Mouse (Mus musculus): Measurements from ENCODE around the gene 2700097O09Rik.
A peak's percentile ranks its signal among the peaks of the same experiment; 100 is the strongest.
"Not testable (repeated sequence)": the region's sequence is repeated elsewhere in the genome, so short reads cannot be mapped to it uniquely, and the experiment has no call there.

Gene 2700097O09Rik

GRCm38 (mm10) chr12:55079726-55080600 is at the start of gene 2700097O09Rik, which contains the start of gene Srp54a:
TSS of gene 2700097O09Rik (minus strand) at chr12:55080110.
TSS of gene Srp54a (plus strand) at chr12:55080262.
- DNase-seq (ENCODE audit: low spot score in 2 of 2), result peak; percentile 89 to 91

DNA sequence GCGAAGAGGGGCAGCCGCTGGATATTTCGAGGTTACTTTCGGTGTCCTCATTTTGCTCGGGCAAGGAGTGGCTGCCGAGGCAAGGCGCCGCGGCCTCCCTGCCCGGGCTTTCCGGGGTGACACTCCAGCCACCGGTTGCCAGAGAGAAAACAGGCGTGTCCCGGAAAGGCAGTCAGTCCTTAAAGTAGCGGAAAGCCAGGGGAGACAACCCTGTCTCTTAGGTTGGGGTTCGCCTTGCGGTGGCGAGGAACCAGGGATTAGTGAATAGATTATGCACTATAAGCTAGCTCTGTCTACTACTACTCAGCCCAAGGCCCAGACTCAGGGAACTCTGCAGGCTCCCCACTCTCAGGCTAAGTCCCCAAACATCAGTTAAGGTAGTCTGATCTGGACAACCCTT is 44.8 kb upstream of the 2700097O09Rik start:
- DNase-seq (ENCODE audit: low spot score in 2 of 2), result not testable (repeated sequence)

DNA sequence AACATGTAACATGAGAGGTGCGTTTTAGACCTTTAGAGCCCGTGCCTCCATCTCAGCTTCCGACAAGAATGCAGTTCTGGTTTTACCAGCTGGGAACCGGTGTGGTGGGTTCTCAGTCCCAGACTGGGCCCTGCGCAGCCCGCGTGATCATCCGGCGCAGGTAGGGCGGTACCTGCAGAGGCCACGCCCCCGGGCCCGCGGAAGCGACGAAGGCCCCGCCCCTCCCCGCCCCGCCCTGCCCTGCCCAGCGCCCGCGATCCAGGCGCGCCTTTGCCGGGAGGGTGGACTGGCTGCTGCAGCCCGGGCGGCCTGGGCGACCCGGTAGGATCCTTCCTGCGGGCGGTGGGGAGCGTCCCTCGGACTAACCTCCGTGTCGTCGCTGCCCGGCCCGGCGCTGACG is 44.3 kb upstream of the 2700097O09Rik start, which contains the start of gene Fam177a:
Fam177a (plus strand) TSS at position 228 of the 400 bp plus-strand sequence.
- DNase-seq (ENCODE audit: low spot score in 2 of 2), result not testable (repeated sequence)

DNA sequence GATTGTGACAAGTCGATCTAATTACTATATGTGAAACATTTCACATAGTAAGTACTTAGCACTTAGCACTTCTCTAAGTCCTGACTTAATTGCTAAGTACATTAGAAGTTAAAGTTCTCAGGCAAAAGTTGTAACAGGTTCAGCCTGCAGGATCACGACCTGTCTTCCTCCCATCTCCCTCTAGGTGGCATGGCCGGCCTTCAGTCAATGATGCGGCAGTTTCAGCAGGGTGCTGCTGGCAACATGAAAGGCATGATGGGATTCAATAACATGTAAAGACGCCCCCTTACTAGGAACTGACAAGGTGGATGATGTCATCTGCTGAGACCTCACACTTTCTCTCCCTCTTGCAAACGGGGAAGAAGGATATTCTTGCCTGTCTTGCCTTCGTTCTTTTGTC is 32.7 kb upstream of the 2700097O09Rik start:
- not testable (repeated sequence) for DNase-seq (ENCODE audit: low spot score in 2 of 2)

- not testable (repeated sequence) for DNase-seq (ENCODE audit: low spot score in 2 of 2)
Measured at GRCm38 (mm10) chr12:55092127-55092526, 12.2 kb upstream of the 2700097O09Rik start.

GRCm38 (mm10) chr12:55080601-55080942 is 662 bp upstream of the 2700097O09Rik start:
- DNase-seq (ENCODE audit: low spot score in 2 of 2), result not testable (repeated sequence)

DNA sequence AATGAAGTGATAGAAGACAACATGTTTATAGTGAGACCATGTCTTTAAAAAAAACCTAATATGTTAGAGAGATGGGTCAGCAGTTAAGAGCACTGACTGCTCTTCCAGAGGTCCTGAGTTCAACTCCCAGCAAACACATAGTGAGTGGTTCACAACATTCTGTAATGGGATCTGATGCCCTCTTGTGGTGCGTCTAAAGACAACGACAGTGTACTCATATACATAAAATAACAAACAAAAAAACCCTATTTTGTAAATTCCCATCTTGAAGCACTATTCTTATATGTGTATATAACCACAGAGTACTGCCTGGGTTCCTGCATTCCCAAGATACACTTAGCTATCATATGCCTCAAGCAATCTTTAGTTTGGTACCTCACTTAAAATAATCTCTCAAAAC is 1.2 kb downstream of the 2700097O09Rik start:
- DNase-seq (ENCODE audit: low spot score in 2 of 2), result not testable (repeated sequence)

DNA sequence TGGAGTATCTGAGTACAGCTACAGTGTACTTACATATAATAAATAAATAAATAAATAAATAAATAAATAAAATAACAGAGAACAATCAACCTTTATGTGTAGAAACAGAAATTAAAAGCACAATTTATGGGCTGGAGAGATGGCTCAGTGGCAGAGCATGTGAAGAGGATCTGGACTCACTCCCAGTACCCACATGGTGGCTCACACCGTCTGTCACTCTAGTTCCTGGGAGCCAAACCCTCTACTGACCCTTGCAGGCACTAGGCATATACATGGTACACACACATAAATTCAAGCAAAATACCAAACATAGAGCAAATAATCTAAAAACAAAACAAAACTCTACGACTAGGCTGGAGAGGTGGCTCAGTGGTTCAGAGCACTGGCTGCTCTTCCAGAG is 4.6 kb downstream of the 2700097O09Rik start:
- no peak for DNase-seq (ENCODE audit: low spot score in 2 of 2)

- no peak for DNase-seq (ENCODE audit: low spot score in 2 of 2)
Measured at GRCm38 (mm10) chr12:55073686-55074085, 6.2 kb downstream of the 2700097O09Rik start.

DNA sequence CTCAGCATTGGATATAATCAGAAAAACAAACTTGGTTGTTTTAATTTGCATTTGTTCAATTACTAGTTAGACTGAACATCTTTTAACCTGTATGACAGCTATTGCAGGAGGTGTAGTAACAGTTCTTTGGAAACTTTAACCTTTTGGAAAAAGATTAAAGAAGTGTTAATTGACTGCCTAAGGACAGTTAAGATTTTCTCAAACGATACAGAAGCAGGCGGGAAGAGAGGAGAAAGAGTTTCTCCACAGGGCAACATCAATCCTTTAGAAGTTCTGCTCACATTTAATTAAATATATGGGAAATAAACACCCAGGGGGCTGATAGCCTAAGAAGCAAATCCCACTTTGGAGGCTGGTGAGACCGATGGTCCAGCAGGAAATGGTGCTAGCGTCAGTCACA is 7.4 kb downstream of the 2700097O09Rik start:
- DNase-seq (ENCODE audit: low spot score in 2 of 2), result no peak

- DNase-seq (ENCODE audit: low spot score in 2 of 2), result no peak
Measured at GRCm38 (mm10) chr12:55062141-55062540, 17.8 kb downstream of the 2700097O09Rik start.

DNA sequence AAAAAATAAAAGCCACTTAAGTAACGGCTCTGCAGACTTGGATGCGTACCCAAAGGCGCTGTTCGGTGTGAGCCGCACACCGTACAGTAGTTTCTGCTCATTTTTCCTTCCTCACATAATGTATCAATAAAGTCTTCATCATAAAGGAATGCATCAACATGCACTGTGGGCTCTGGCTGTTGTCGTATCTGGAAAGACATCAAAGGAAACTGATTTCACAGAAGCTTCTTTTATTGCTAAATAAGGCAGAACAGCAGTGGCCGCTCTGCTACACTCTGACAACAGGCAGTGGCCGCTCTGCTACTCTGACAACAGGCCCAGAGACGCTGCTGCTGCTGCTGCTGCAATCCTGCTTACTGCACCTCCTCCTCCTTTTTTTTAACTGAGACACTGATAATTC is 18.9 kb downstream of the 2700097O09Rik start:
- no peak for DNase-seq (ENCODE audit: low spot score in 2 of 2)

DNA sequence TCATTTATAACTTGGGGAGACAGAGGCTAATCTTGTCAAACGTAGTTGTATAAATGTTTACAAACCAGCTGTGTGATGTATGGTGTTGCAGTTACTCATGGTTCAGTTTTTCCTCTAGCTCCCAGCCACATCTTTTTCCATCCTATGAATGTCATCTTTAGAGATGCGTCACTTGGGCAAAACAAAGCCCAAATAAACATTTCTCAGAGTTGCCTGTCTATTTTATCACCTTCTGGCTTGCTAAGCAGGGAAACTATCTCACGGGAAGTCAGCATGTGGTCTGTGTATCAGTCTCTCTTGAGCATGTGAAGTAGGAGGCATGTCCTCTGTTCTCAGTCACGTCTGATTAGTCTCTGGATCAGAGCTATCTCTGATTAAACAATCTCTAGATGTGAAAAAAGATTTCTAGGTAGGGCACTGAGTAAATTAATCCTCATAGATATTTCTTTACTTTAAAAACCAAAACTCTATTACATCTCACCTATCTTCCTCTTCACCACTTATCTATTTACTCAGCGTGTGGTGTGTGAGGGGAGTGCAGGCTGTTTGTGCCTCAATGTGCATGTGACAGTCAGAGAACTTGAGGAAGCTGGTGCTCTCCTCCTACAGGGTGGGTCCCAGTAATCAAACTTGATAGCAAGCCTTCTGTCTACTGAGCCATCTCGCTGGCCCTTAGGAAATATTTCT is 19.6 kb downstream of the 2700097O09Rik start:
- no peak for DNase-seq (ENCODE audit: low spot score in 2 of 2)

GRCm38 (mm10) chr12:55059812-55060211 is 20.1 kb downstream of the 2700097O09Rik start:
- no peak for DNase-seq (ENCODE audit: low spot score in 2 of 2)

- no peak for DNase-seq (ENCODE audit: low spot score in 2 of 2)
Measured at GRCm38 (mm10) chr12:55058865-55059615, 20.9 kb downstream of the 2700097O09Rik start.

DNA sequence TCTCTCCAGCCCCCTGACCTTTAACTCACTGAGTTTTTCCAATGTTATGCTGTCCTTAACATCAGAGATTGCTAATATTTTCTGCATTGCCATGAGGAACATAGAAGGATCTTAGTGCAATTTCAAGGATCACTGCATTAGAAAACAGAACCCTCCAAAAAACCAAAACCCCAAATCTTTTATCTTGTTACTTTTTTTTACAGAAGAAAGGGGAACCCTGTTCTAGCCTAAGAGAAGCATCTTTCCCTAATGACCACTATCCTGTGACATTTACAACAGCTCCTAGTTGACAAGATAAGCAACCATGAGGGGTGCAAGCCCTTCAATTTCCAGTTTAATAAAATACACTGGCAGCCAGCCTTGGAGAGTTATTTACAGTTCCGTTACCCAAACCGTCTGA is 23.2 kb downstream of the 2700097O09Rik start:
- no peak for DNase-seq (ENCODE audit: low spot score in 2 of 2)

- DNase-seq (ENCODE audit: low spot score in 2 of 2), result no peak
Measured at GRCm38 (mm10) chr12:55054551-55055241, 25.2 kb downstream of the 2700097O09Rik start.

- DNase-seq (ENCODE audit: low spot score in 2 of 2), result no peak
Measured at GRCm38 (mm10) chr12:55053267-55053666, 26.6 kb downstream of the 2700097O09Rik start.

DNA sequence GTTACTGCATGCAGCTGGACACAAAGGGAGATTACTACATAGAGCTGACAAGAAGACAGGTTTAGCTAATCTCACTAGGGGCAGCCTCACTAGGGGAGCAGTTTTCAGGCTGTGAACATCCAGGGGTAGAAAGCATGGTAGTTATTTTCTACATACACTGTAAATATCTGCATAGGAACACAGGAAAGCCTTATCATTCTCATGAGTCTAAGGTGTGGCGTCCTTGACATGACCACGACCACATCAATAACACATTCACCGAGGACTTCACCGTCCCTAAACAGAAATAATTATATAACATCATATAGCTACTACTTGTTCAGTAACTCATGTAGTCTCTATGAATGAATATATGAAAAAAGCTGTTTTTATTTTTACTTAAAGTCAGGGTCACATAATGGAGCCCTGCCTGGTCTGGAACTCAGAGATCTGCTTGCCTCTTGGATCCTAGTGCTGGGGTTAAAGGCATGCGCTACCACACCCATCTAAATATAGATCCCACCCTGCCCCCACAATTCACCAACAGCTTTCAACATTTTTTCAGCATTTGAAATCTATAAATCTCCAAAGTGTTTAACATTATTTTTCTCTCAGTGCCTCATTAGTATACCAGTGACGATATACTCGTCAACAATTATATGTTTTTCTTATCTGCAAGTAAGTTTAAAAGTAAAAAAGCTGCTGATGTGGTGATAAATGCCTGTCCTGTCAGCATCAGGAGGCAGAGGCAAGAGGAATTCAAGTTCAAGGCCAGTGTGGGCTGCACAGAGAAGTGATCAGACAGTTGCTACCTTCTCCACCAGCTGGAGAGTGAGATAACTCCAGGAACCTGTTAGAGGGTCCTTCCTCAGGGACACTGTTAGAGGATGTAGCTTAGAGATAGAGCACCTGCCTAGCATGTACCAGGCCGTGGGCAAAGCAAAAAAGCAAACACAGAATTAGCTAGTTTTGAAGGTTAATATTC is 28.4 kb downstream of the 2700097O09Rik start:
- peak in 1 of 2 experiments; percentile 11 for DNase-seq (ENCODE audit: low spot score in 2 of 2)

DNA sequence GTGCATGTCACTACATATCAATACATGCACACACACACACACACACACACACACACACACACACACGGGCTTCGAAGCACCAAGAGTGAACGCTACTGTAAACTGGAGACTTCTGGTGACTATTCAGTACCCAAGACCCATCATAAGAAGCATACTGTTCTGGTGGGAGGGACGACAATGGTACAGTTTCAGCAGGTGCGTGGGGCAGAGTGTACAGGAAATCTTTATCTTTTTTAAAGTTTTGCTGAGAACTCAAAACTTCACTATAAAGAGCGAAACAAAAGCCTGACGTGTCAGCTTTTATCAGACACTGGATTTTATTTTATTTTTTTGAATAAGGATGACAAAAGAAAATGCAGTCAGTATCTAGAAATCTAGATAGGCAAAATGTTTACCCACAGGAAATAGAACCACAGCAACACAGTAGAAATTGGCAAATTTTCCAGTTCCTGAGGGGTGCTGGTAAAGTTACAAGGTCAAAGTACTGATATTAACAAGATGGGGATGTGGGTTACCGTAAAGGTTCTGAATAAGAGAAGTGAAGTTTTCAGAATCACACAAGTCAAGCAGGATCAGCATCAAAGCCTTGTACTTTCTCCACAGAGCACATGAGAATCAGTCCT is 30.1 kb downstream of the 2700097O09Rik start:
- no peak for DNase-seq (ENCODE audit: low spot score in 2 of 2)
